Mouse (Mus musculus) lung, postnatal 0 days (tissue): ENCODE results near the gene Sema3f.

Experiments
- CTCF ChIP-seq: IDR thresholded peaks from 2 replicates; pipeline ENCODE4 v1.5.1; 2016; ENCODE audit warnings: antibody characterized with exemption, mild to moderate bottlenecking
- EP300 ChIP-seq: IDR thresholded peaks from 2 replicates; pipeline ENCODE4 v1.6.1; 2016; ENCODE audit warnings: antibody characterized with exemption, mild to moderate bottlenecking, control low read depth

DNA sequence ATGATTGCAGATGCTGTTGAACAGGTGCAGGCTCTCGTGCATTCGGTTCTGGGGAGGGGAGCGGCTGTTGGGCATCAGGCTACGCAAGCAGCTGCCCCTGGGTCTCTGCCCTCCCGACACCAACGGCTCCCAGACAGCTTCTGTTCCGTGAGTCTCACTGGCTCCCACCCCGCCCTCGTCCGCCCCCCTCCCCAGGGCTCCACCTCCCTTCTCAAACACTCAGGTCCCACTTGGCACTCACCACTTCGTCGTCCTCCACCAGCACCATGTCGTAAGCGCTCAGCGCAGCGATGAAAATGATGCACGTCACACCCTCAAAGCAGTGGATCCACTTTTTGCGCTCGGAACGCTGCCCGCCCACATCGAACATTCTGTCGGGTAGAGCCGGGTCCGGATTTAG is 34.0 kb downstream of the Sema3f start:
- no peak for TF ChIP-seq CTCF
- no peak for TF ChIP-seq EP300
